Mouse (Mus musculus) olfactory bulb, adult 2 months (tissue): ENCODE results near the gene Ldb2.

Source experiments
- CTCF ChIP-seq: fragments of 200-500 bp; IDR thresholded peaks from 2 replicates; pipeline ENCODE4 v1.5.1; 2012; ENCODE audit warnings: low read depth, mild to moderate bottlenecking, low read length, moderate library complexity; ENCODE audit not compliant: insufficient read depth
- POLR2A ChIP-seq: fragments of 200-500 bp; IDR thresholded peaks from 2 replicates; pipeline ENCODE4 v1.6.1; 2012; ENCODE audit warnings: mild to moderate bottlenecking, low read depth, low read length, moderate library complexity; ENCODE audit not compliant: insufficient read depth

DNA sequence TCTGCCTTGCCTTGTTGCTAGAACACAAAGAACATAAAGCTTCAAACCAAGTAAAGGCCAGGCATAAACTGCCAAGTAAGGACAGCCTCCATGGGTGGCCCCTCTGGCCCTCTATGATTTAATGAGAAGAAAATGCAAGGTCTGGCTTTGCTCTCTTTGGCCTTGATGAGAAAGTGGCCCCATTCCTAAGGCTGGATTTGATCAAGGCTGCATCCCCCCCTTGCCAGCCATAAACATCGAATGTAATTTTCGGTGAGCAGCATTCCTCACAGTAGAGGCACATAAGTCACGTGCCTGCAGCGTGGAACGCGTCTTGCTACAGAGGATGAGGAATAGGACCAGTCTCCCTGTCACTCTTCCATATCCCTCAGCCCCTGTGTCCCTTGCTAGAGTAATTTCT is 113.1 kb downstream of the Ldb2 start:
- TF ChIP-seq CTCF (no peak), POLR2A (no peak)
